Mouse (Mus musculus) lung, adult 2 months (tissue): ENCODE data around the gene Capn10.

ENCODE experiments used
- CTCF ChIP-seq: fragments of 200-500 bp; IDR thresholded peaks from 2 replicates; pipeline ENCODE4 v1.5.1; 2011; ENCODE audit warnings: mild to moderate bottlenecking, low read length, control low read depth; ENCODE audit not compliant: insufficient read depth
- POLR2A ChIP-seq: fragments of 200-500 bp; IDR thresholded peaks from 2 replicates; pipeline ENCODE4 v1.6.1; 2011; ENCODE audit warnings: low read depth, mild to moderate bottlenecking, control low read depth, low read length, borderline replicate concordance; ENCODE audit errors: extremely low read depth

DNA sequence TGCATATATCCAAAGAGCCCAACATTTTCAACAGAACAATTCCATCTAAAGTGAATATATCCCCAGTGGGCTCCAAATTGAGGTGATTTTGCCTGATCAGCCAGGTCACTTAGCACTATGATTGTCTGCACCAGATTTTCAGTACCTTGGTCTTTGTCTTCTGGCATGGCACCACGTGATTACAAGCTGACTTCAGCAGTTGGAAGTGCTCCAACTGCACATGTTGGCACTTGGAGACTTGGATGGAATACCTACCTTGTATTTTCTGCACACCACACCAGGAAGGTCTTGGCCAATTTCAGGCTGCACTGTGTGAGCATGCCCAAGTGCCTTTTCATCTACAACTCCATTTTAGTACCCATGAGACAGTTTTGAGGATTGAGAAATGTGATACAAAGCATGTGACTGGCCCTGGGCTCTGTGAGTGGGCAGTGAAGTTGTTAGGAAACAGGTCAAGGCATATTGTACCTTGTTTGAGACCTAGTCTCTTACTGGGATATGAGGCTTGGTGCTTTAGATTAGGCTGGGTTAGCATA is 3.9 kb upstream of the Capn10 start:
- no peak for TF ChIP-seq POLR2A
- no peak for TF ChIP-seq CTCF
